Mouse (Mus musculus): ENCODE measurements around the gene Btbd35f8.
"Not testable (repeated sequence)": the region's sequence is repeated elsewhere in the genome, so short reads cannot be mapped to it uniquely, and the experiment has no call there.

Btbd35f8 gene

GRCm38 (mm10) chrX:34450224-34450623 lies at the start of gene Btbd35f8:
Gene Btbd35f8, plus strand, starts transcription at chrX:34450524.
- DNase-seq (ENCODE audit: low read depth, low spot score) = not testable (repeated sequence)

All from embryo, embryonic 11.5 days (tissue).